Mouse (Mus musculus) spleen, adult 10 weeks (tissue): Measurements from ENCODE around the gene Spag8. TPM values are rescaled to one million over a fixed set of nuclear protein-coding genes. Genes with fewer than 3 reads are reported as not detected.

ENCODE experiments used
- polyA plus RNA-seq: library from polyadenylated mRNA; stranded (reverse); fragments of 350-450 nt; fragmentation: Illumina TruSeq; extraction: RNeasy Lipid Tissue Mini Kit (QIAGEN cat#74804); gene quantifications from one replicate; pipeline ENCODE4 v1.2.3, GENCODE M21; 2015; ENCODE audit warnings: low replicate concordance; ENCODE audit not compliant: insufficient read depth

Gene Spag8
- polyA plus RNA-seq = not detected

GRCm38 (mm10) chr4:43653161-43654015 lies at the start of gene Spag8:
Gene Spag8, minus strand, starts transcription at chr4:43653594.

GRCm38 (mm10) chr4:43700707-43701106 lies 47.3 kb upstream of the Spag8 start, which contains the start of gene Olfr70:
Gene Olfr70, minus strand, starts transcription at chr4:43700807.

GRCm38 (mm10) chr4:43668782-43669427 lies 15.5 kb upstream of the Spag8 start, which contains the start of the genes Tmem8b and Fam221b:
Gene Tmem8b, plus strand, starts transcription at chr4:43668971.
Gene Fam221b, minus strand, starts transcription at chr4:43669145.

GRCm38 (mm10) chr4:43656339-43657109 lies 3.1 kb upstream of the Spag8 start, which contains the start of gene Hint2:
Gene Hint2, minus strand, starts transcription at chr4:43656466.

GRCm38 (mm10) chr4:43631046-43631955 lies 22.1 kb downstream of the Spag8 start, which contains the start of gene Npr2:
Gene Npr2, plus strand, starts transcription at chr4:43631935.

Other genes with a start within 250 kb of the Spag8 start
- gene Fam166b, start 224.5 kb downstream of the Spag8 start, polyA plus RNA-seq = not detected
- 6.2 TPM for gene Tesk1, start 211.7 kb downstream of the Spag8 start, polyA plus RNA-seq
- gene Cd72, start 199.0 kb downstream of the Spag8 start, polyA plus RNA-seq = 389 TPM
- 11.4 TPM for gene Sit1, start 169.9 kb downstream of the Spag8 start, polyA plus RNA-seq
- 47.6 TPM for gene Ccdc107, start 160.7 kb downstream of the Spag8 start, polyA plus RNA-seq
- gene Arhgef39, start 153.9 kb downstream of the Spag8 start, polyA plus RNA-seq = 9.4 TPM
- gene Car9, start 146.6 kb downstream of the Spag8 start, polyA plus RNA-seq = 2.7 TPM
- 31.3 TPM for gene Tpm2, start 129.8 kb downstream of the Spag8 start, polyA plus RNA-seq
- 64.5 TPM for gene Creb3, start 91.3 kb downstream of the Spag8 start, polyA plus RNA-seq
- 194 TPM for gene Tln1, start 90.9 kb downstream of the Spag8 start, polyA plus RNA-seq
- gene Rgp1, start 74.9 kb downstream of the Spag8 start, polyA plus RNA-seq = 28.8 TPM
- gene Gba2, start 74.7 kb downstream of the Spag8 start, polyA plus RNA-seq = 24.6 TPM
- gene Msmp, start 69.1 kb downstream of the Spag8 start, polyA plus RNA-seq = 0.37 TPM
- 10.0 TPM for gene Npr2, start 21.7 kb downstream of the Spag8 start, polyA plus RNA-seq
- 23.5 TPM for gene Hint2, start 2.9 kb upstream of the Spag8 start, polyA plus RNA-seq
- gene Tmem8b, start 15.4 kb upstream of the Spag8 start, polyA plus RNA-seq = 2.1 TPM
- 0.07 TPM for gene Fam221b, start 15.6 kb upstream of the Spag8 start, polyA plus RNA-seq
- not detected for gene Olfr70, start 47.2 kb upstream of the Spag8 start, polyA plus RNA-seq
- gene Olfr71, start 56.7 kb upstream of the Spag8 start, polyA plus RNA-seq = not detected
- gene Hrct1, start 73.6 kb upstream of the Spag8 start, polyA plus RNA-seq = 0.28 TPM
- 0.07 TPM for gene Spaar, start 76.4 kb upstream of the Spag8 start, polyA plus RNA-seq
- not detected for gene Olfr159, start 117.4 kb upstream of the Spag8 start, polyA plus RNA-seq
- not detected for gene Olfr156, start 170.3 kb upstream of the Spag8 start, polyA plus RNA-seq
- gene Olfr157, start 186.6 kb upstream of the Spag8 start, polyA plus RNA-seq = not detected
- gene Olfr155, start 198.0 kb upstream of the Spag8 start, polyA plus RNA-seq = not detected
- 8.0 TPM for gene Reck, start 221.9 kb upstream of the Spag8 start, polyA plus RNA-seq